Mouse (Mus musculus) kidney, embryonic 15.5 days (tissue): ENCODE results near the gene Lat. TPM values are rescaled to one million over a fixed set of nuclear protein-coding genes. Genes with fewer than 3 reads are reported as not detected.

Experiments used
- ATAC-seq: fragments of 200-750 bp; cut with Nextera tagmentation; replicated peaks from 2 replicates; pipeline ENCODE4 v1.8.0; 2017; ENCODE audit warnings: moderate TSS enrichment; ENCODE audit not compliant: low FRiP score
- H3K27ac ChIP-seq: fragments of 300-500 bp; sonication (generic); 2 replicates; pipeline ENCODE4 v1.5.1; 2015; ENCODE audit warnings: mild to moderate bottlenecking, inconsistent platforms
- H3K27me3 ChIP-seq: fragments of 300-500 bp; sonication (generic); 2 replicates; pipeline ENCODE4 v1.6.1; 2015; ENCODE audit warnings: inconsistent platforms
- H3K36me3 ChIP-seq: fragments of 300-500 bp; sonication (generic); 2 replicates; pipeline ENCODE4 v1.6.1; 2015; ENCODE audit warnings: inconsistent platforms
- H3K4me1 ChIP-seq: fragments of 300-500 bp; sonication (generic); 2 replicates; pipeline ENCODE4 v1.6.1; 2015; ENCODE audit warnings: inconsistent platforms
- H3K4me2 ChIP-seq: fragments of 300-500 bp; sonication (generic); 2 replicates; pipeline ENCODE4 v1.6.1; 2015; ENCODE audit warnings: moderate library complexity, mild to moderate bottlenecking, inconsistent platforms
- H3K4me3 ChIP-seq: fragments of 300-500 bp; sonication (generic); replicated peaks from 2 replicates; pipeline ENCODE4 v1.5.1; 2015; ENCODE audit warnings: mild to moderate bottlenecking, inconsistent platforms
- H3K9ac ChIP-seq: fragments of 300-500 bp; sonication (generic); 2 replicates; pipeline ENCODE4 v1.6.1; 2015; ENCODE audit warnings: mild to moderate bottlenecking, inconsistent platforms
- H3K9me3 ChIP-seq: fragments of 300-500 bp; sonication (generic); replicated peaks from 2 replicates; pipeline ENCODE4 v1.6.1; 2016; ENCODE audit warnings: inconsistent platforms
- whole genome bisulfite sequencing: fragments of 180-500 bp; shearing (Covaris S2); methylation state at CpG from one replicate; pipeline ENCODE4 v1.1.7; 2015; ENCODE audit warnings: mixed read lengths; 5-methylcytosine and 5-hydroxymethylcytosine counted together
- polyA plus RNA-seq: library from polyadenylated mRNA; unstranded; fragments of >200 nt; fragmentation: Nextera tagmentation; extraction: Ambion mirVana; gene quantifications from 2 replicates; pipeline ENCODE4 v1.2.1, GENCODE M21; 2015

The Lat gene
- polyA plus RNA-seq, 1 experiment from 2014 or later = 3.0 TPM

- Histone ChIP-seq H3K4me2 (peak overlapping the region; percentile 10; the same call in 1 of the 2 replicates), H3K36me3 (no peaks in the 10 kb centered on the region), H3K27me3 (peaks cover 7% of the 10 kb centered on the region; the same call in 1 of the 2 replicates), H3K9me3 (no peaks in the 10 kb centered on the region), H3K4me1 (peaks cover 8% of the 10 kb centered on the region; the same call in 1 of the 2 replicates), H3K9ac (no peak overlapping the region), H3K4me3 (no peak overlapping the region), H3K27ac (no peak overlapping the region)
- no peak for ATAC-seq
- 70% methylated on average over 20 of the region's 20 CpGs for WGBS
Observed at GRCm38 (mm10) chr7:126350748-126351418, 18.5 kb downstream of the Lat start.

- Histone ChIP-seq H3K9me3 (no peaks in the 10 kb centered on the region), H3K27ac (no peak overlapping the region), H3K9ac (no peak overlapping the region), H3K4me1 (0 out of 2 replicates have a peak, but pooled peaks cover 5% of the 10 kb centered on the region), H3K27me3 (peaks cover 7% of the 10 kb centered on the region; the same call in 1 of the 2 replicates), H3K36me3 (no peaks in the 10 kb centered on the region), H3K4me2 (no peak overlapping the region), H3K4me3 (no peak overlapping the region)
- no peak for ATAC-seq
- WGBS = 71% methylated on average over 8 of the region's 8 CpGs
Observed at GRCm38 (mm10) chr7:126348293-126348692, 21.1 kb downstream of the Lat start.

GRCm38 (mm10) chr7:126347098-126347497 lies 22.3 kb downstream of the Lat start:
- H3K9ac ChIP-seq = no peak overlapping the region
- H3K36me3 ChIP-seq = no peaks in the 10 kb centered on the region
- 48% methylated on average over 1 of the region's 1 CpGs for WGBS
- H3K4me1 ChIP-seq = 0 out of 2 replicates have a peak, but pooled peaks cover 5% of the 10 kb centered on the region
- peaks cover 7% of the 10 kb centered on the region; the same call in 1 of the 2 replicates for H3K27me3 ChIP-seq
- H3K27ac ChIP-seq = no peak overlapping the region
- no peak for ATAC-seq
- H3K4me2 ChIP-seq = no peak overlapping the region
- no peaks in the 10 kb centered on the region for H3K9me3 ChIP-seq
- no peak overlapping the region for H3K4me3 ChIP-seq

GRCm38 (mm10) chr7:126345969-126346368 lies 23.4 kb downstream of the Lat start:
- Histone ChIP-seq H3K4me3 (no peak overlapping the region), H3K4me2 (no peak overlapping the region), H3K4me1 (peaks cover 7% of the 10 kb centered on the region; the same call in 1 of the 2 replicates), H3K9me3 (no peaks in the 10 kb centered on the region), H3K36me3 (no peaks in the 10 kb centered on the region), H3K27me3 (peaks cover 3% of the 10 kb centered on the region; the same call in 1 of the 2 replicates), H3K9ac (no peak overlapping the region), H3K27ac (no peak overlapping the region)
- 64% methylated on average over 3 of the region's 3 CpGs for WGBS
- no peak for ATAC-seq

GRCm38 (mm10) chr7:126345557-126345956 lies 23.8 kb downstream of the Lat start:
- H3K27me3 ChIP-seq = no peaks in the 10 kb centered on the region; the same call in 1 of the 2 replicates
- H3K4me1 ChIP-seq = peaks cover 11% of the 10 kb centered on the region
- H3K36me3 ChIP-seq = no peaks in the 10 kb centered on the region
- H3K4me2 ChIP-seq = no peak overlapping the region
- no peak overlapping the region for H3K27ac ChIP-seq
- no peak for ATAC-seq
- H3K9me3 ChIP-seq = no peaks in the 10 kb centered on the region
- 70% methylated on average over 3 of the region's 3 CpGs for WGBS
- no peak overlapping the region for H3K9ac ChIP-seq
- no peak overlapping the region for H3K4me3 ChIP-seq

GRCm38 (mm10) chr7:126340896-126341295 lies 28.5 kb downstream of the Lat start:
- no peak for ATAC-seq
- Histone ChIP-seq H3K4me1 (peaks cover 24% of the 10 kb centered on the region), H3K27me3 (no peaks in the 10 kb centered on the region), H3K9me3 (no peaks in the 10 kb centered on the region), H3K36me3 (no peaks in the 10 kb centered on the region), H3K27ac (0 out of 2 replicates have a peak overlapping the region, but pooled peaks have one; percentile 48), H3K4me2 (no peak overlapping the region), H3K9ac (no peak overlapping the region), H3K4me3 (no peak overlapping the region)
- WGBS = 47% methylated on average over 6 of the region's 6 CpGs

- Histone ChIP-seq H3K4me1 (peaks cover 24% of the 10 kb centered on the region), H3K36me3 (no peaks in the 10 kb centered on the region), H3K27me3 (no peaks in the 10 kb centered on the region), H3K4me2 (no peak overlapping the region), H3K27ac (0 out of 2 replicates have a peak overlapping the region, but pooled peaks have one; percentile 48), H3K4me3 (no peak overlapping the region), H3K9me3 (no peaks in the 10 kb centered on the region), H3K9ac (no peak overlapping the region)
- peak; percentile 52; the same call in 1 of the 2 replicates for ATAC-seq
- 61% methylated on average over 6 of the region's 6 CpGs for WGBS
Observed at GRCm38 (mm10) chr7:126340206-126340618, 29.2 kb downstream of the Lat start.

- Histone ChIP-seq H3K4me2 (no peak overlapping the region), H3K9me3 (no peaks in the 10 kb centered on the region), H3K36me3 (no peaks in the 10 kb centered on the region), H3K27ac (no peak overlapping the region), H3K27me3 (no peaks in the 10 kb centered on the region), H3K4me1 (peaks cover 19% of the 10 kb centered on the region), H3K4me3 (no peak overlapping the region), H3K9ac (no peak overlapping the region)
- no peak for ATAC-seq
- 69% methylated on average over 8 of the region's 8 CpGs for WGBS
Observed at GRCm38 (mm10) chr7:126339521-126339971, 29.8 kb downstream of the Lat start.

- 71% methylated on average over 8 of the region's 8 CpGs for WGBS
- no peak overlapping the region for H3K9ac ChIP-seq
- H3K27ac ChIP-seq = no peak overlapping the region
- no peak overlapping the region for H3K4me3 ChIP-seq
- H3K27me3 ChIP-seq = no peaks in the 10 kb centered on the region
- peaks cover 19% of the 10 kb centered on the region for H3K4me1 ChIP-seq
- H3K4me2 ChIP-seq = no peak overlapping the region
- no peaks in the 10 kb centered on the region for H3K36me3 ChIP-seq
- no peak for ATAC-seq
- no peaks in the 10 kb centered on the region for H3K9me3 ChIP-seq
Observed at GRCm38 (mm10) chr7:126338906-126339305, 30.5 kb downstream of the Lat start.

GRCm38 (mm10) chr7:126335556-126335955 lies 33.8 kb downstream of the Lat start:
- H3K4me3 ChIP-seq = no peak overlapping the region
- 84% methylated on average over 1 of the region's 1 CpGs for WGBS
- no peak for ATAC-seq
- no peak overlapping the region for H3K27ac ChIP-seq
- H3K9ac ChIP-seq = no peak overlapping the region
- no peaks in the 10 kb centered on the region for H3K27me3 ChIP-seq
- no peaks in the 10 kb centered on the region for H3K9me3 ChIP-seq
- no peaks in the 10 kb centered on the region for H3K36me3 ChIP-seq
- peaks cover 13% of the 10 kb centered on the region for H3K4me1 ChIP-seq
- H3K4me2 ChIP-seq = no peak overlapping the region

- no peak overlapping the region for H3K4me3 ChIP-seq
- 76% methylated on average over 3 of the region's 3 CpGs for WGBS
- no peaks in the 10 kb centered on the region for H3K4me1 ChIP-seq
- no peak overlapping the region for H3K27ac ChIP-seq
- H3K36me3 ChIP-seq = no peaks in the 10 kb centered on the region
- H3K9me3 ChIP-seq = no peaks in the 10 kb centered on the region
- no peaks in the 10 kb centered on the region for H3K27me3 ChIP-seq
- H3K9ac ChIP-seq = no peak overlapping the region
- ATAC-seq = no peak
- H3K4me2 ChIP-seq = no peak overlapping the region
Observed at GRCm38 (mm10) chr7:126332691-126333090, 36.7 kb downstream of the Lat start.

- Histone ChIP-seq H3K4me2 (no peak overlapping the region), H3K9me3 (no peaks in the 10 kb centered on the region), H3K9ac (no peak overlapping the region), H3K27me3 (peaks cover 13% of the 10 kb centered on the region), H3K4me1 (no peaks in the 10 kb centered on the region), H3K36me3 (no peaks in the 10 kb centered on the region), H3K4me3 (no peak overlapping the region), H3K27ac (no peak overlapping the region)
- 44% methylated on average over 2 of the region's 2 CpGs for WGBS
- no peak for ATAC-seq
Observed at GRCm38 (mm10) chr7:126330693-126331092, 38.7 kb downstream of the Lat start.
